Mouse (Mus musculus) embryonic facial prominence, embryonic 14.5 days (tissue): ENCODE results near the gene Lat2. TPM values are rescaled to one million over a fixed set of nuclear protein-coding genes. Genes with fewer than 3 reads are reported as not detected.

Source experiments
- microRNA-seq: library from miRNA; unstranded; fragments of <30 nt; microRNA quantifications from one replicate; pipeline ENCODE4, GENCODE M21; 2016; ENCODE audit warnings: borderline number of aligned reads
- polyA plus RNA-seq: library from polyadenylated mRNA; unstranded; fragments of >200 nt; fragmentation: Nextera tagmentation; extraction: Ambion mirVana; gene quantifications from 2 replicates; pipeline ENCODE4 v1.2.1, GENCODE M21; 2014

Gene Lat2
- polyA plus RNA-seq, 1 experiment from 2014 or later = 4.5 TPM

Small RNAs within 50 kb of the gene (microRNA-seq; reads per million reads assigned to microRNA genes)
- gene Mir7228 = not detected

Other genes starting within 250 kb of the Lat2 start
- 80.3 and 91.2 TPM in 2 replicates for gene Gtf2ird1, start 158.3 kb downstream of the Lat2 start, polyA plus RNA-seq
- gene Clip2, start 62.6 kb downstream of the Lat2 start, polyA plus RNA-seq = 4.1 and 4.7 TPM in 2 replicates
- gene Syna, start 54.9 kb downstream of the Lat2 start, polyA plus RNA-seq = 0.09 and 0.24 TPM in 2 replicates
- 224 and 240 TPM in 2 replicates for gene Rfc2, start 33.7 kb downstream of the Lat2 start, polyA plus RNA-seq
- 365 and 410 TPM in 2 replicates for gene Eif4h, start 24.5 kb upstream of the Lat2 start, polyA plus RNA-seq
- gene Limk1, start 73.6 kb upstream of the Lat2 start, polyA plus RNA-seq = 6.2 and 8.5 TPM in 2 replicates
- 152 and 188 TPM in 2 replicates for gene Eln, start 132.3 kb upstream of the Lat2 start, polyA plus RNA-seq